Mouse (Mus musculus): ENCODE results near the gene Wdr20.

The Wdr20 gene

DNA sequence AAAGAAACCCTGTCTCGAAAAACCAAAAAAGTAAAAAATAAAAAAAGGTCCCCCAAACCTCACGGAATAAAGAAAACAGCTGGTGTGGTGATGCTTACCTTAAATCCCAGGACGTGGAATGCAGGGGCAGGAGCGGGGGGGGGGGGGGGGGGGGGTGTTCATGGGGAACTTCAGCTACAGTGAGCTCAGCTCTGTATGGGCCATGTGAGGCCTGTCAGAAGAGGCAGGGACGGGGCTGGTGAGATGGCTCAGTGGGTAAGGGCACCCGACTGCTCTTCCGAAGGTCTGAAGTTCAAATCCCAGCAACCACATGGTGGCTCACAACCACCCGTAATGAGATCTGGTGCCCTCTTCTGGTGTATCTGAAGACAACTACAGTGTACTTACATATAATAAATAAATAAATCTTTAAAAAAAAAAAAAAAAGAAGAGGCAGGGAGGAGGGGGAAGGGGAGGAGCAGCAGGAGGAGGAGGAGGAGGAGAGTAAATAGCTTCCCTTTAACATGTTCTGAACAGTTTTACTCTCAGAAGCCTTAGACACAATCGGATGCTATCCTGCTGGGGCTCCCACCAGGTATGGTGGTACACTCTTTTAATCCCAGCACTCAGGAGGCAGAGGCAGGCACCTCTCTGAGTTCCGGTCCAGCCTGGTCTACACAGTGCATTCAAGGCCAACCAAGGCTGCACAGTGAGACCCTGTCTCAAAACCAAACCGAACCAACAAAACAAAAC, 92.7 kb downstream of the Wdr20 start:
- DNase-seq: no peak

DNA sequence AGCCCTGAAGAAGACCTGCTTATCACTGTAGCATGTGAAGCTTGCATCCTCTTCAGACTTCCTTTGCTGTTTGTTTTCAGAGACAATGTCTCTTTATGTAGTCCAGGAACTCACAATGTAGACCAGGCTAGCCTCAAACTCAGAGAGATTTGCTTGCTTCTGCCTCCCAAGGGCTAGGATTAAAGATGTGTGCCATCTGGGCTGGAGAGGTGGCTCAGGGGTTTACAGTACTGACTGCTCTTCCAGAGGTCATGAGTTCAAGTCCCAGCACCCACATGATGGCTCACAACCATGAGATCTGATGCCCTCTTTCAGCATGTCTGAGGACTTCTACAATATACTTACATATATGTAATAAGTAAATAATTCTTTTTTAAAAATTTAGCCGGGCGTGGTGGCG, 97.4 kb downstream of the Wdr20 start:
- no peak for DNase-seq

DNA sequence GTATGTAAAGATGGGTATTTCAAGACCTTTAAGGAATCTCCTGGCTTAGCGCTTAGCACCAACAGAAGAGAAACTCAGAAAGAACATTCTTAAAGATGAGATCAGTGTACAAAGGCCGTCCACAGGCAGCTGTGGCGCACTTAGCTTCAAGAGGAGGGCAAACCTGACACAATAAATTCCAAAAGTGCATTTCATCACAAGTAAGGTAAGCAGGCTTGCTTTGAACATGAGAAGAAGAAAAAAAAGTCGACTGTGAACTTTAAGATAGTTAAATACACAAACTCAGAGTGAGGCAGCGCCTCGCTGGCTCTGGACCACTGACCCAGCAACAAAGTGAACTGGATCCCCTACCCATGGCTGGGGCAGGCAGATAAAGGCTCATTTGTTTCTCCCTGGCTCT, 99.0 kb downstream of the Wdr20 start:
- DNase-seq: no peak

DNA sequence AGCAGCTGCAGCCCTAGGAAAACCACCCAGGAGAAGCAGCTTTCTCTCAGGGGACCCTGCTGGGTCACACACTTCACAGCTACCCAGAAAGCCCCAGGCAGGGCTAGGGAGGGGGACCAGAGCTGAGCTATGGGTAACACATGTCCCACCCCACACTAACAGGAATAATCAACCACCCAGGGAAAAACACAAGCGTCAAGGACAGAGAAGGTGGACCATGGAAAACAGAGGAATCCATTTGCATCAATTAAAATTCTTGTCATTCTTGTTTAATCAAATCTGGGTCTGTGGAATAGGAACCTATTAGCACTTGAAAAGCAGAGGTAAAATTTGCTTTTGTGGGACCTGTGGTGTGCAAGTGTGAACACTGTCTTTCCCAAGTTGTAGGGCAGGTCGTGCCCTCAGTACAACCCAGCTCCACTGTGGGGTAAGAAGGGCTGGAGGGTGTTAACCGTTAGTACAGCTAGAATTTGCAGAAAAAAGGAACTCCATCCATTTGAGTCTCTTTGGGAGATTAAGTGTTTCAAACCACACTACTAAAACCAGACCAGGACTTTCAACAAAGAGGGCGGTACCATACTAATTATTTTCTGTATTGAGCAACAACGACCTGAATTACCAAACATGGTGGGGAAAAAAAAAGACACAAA, 99.6 kb downstream of the Wdr20 start:
- peak; percentile 82 for DNase-seq

DNA sequence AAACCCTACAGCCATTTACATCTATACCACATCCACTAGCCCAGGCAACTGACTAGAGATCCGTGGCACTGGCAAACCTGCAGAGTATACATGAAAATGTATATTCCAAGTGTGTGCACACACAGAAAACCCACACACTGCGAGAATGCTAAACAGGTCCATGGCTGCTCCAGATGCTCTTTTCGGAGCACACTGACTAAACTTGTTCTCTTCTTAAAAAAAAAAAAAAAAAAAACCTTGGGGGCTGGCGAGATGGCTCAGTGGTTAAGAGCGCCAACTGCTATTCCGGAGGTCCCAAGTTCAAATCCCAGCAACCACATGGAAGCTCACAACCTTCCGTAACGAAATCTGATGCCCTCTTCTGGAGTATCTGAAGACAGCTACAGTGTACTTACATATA, 100.1 kb downstream of the Wdr20 start:
- no peak for DNase-seq

DNA sequence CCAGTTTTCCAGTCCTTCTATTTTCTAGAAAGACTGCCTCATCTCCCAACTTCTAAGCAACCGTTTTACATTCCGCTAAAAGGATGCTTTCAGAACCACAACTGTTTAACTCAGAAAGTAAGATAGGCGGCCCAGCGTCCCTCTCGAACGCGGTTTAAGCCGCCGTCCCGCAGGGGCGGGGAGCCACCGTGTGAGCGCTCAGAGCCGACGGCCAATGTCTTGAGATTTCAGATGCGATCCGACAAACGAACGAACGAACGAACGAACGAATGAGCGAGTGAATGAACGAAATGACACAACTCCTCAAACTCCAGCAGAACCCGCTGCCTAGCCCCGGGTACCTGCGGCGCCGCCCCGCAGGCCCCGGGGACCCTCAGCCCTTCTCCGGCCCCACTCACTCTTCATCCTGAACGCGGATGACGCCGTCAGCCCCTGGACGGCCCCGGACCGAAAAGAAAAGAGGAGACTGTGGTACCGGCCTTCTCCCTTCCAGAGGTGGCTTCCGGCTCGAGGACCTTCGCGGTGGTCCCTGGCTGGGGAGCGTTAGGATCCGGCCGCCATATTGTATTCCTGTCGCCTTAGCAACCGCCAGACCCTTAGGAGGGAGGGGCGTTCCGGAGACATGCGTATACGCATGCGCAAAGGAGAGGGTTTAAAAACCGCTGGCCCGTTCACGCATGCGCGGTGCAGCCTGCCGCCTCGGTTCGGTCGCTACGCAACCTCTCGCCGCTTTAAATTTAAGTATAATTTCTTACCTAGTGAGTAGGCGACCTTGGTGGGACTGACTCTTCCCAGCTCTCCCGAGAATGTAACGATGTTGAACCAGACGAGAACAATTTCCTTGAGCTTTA, 102.8 kb downstream of the Wdr20 start, which contains the start of gene Mok:
Gene Mok (minus strand): TSS at position 592 of the 851 bp plus-strand sequence.
- DNase-seq: peak; percentile 96

DNA sequence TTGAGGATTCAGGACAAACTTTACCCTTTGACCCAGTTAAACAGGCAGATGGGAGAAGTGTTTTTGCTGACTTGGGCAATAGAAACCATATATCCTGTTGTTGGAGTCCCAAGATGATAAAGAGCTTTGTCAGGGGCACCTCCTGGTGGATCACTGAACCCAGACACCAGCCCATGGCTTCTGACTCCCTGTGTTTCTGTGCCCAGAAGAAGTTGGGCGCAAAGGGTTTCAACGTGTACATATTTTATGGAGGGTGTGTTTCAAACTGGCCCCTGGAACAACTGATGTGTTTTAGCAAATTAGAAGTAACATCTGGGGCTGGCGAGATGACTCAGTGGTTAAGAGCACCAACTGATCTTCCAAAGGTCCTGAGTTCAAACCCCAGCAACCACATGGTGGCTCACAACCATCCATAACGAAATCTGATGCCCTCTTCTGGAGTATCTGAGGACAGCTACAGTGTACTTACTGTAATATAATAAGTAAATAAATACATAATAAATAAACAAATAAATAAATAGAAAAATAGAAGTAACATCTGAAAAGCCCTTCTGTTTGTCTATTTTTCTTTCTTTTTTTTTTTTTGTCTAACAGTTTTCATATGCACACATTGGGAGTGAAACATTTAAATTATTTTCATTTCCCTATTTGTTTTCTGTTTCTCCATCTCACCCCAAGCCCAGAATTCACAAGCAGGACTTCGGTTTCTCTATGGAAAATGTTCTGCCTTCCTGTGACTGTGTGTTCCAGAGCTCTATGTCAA, 104.2 kb downstream of the Wdr20 start:
- no peak for DNase-seq

DNA sequence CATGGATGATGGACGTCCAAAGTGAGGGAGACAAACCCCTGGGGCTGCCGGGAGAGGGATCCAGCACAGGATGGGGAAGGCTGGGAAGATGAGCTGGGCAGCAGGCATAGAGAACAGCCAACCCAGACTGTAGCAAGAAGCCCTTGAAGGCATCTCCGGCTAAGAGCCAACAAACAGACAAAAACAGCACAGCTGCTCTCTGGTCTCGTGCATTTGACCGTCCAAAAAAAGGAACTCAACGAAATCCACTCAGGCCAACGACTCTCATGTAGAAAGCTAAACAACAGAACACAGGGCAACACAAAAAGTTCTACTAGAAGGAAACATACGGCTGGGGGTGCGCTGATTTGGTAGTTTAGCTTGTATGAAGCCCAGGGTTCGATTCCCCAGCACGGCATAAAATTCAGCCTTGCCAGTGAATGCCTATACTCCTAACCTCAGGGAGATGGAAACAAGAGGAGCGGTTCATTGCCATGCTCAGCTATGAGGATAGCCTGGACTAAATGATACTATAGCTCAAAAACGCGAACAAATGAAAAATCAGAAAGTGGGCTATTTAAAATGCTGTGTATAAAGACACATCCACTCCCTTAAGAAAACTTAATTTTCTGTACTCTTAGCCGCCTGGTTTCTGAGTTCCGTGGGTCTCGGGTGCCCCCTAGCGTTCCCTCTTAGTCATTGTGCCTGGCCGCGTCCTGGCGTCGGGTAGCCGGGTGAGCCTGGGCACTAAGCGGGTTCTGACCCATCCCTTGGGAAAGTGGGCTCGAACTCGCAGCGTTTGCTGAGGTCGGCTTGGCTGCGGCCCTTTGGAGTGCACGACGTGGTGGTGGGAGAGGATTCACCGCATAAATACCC, 105.7 kb downstream of the Wdr20 start:
- peak; percentile 86 for DNase-seq

DNA sequence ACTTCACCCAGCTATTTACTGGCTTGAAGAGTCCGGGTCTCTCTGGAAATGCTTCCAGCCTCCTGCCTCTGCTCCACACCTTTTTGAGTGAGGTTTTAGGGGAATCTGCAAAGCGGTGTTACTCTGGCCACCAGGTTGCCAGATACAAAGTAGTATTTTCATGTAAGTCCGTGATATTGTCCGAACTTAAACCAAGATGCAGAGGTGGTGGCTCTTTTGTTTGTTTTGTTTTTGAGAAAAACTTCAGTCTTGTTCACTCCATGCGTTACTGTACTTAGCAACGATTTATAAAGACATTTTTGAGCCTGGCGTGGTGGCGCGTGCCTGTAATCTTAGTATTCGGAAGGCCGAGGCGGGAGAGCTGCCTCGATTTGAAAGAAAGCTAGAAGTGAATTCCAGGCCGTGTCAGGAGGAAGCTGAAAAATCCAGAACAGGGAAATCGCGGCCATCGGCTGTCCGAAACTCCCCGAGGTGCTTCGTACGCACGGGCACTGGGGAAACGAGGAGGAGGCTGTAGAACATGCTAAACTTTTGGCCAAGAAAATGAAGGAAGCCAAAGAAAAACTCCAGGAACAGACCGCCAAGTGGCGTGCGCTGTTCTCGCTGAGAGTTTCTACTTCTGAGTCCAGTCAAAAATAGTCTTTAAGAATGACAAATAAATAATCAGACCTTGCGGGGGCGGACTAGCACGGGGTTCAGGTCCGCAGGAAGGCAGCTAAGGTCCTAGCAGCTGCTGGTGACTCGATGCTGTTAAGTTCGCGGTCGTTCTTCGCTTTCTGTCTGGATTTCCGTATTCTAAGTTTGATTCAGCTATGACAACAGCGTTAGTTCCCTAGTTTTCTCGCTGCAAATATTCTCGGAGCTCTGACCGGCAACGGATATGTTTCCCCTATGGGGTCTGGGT, 106.7 kb downstream of the Wdr20 start:
- DNase-seq: no peak

DNA sequence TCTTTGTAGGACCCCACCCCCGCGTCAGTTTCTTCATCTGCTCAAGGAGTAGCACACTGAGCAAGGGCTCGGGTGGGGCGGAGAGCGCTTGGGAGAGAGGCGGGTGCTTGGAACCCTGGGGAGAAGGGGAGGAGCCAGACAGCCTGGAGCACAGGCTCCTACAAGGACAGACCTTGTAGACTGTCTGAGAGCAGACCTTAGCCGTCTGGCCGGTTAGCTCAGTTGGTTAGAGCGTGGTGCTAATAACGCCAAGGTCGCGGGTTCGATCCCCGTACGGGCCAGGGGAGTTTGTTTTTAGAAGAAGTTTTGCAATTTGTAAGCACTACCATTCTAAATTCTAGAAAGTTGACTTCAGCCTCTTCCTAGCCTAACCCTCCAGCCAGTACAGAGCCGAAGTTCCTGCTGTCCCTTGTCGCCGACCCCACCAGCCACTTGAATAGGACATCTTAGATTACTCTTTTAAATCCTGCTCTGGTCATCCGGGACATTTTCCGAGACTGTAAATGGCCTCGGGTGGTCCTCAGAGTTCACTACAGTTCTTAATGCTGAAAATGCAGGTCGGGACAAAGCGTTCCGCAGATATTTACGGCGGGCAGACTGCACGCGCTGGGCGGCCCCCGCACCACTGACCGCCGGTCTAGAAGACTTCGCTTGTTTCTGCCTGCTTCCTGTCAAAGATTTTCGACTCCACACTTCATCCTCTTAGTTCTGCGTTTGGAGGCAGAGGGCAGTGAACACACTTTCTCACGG, 107.6 kb downstream of the Wdr20 start:
- DNase-seq: peak; percentile 95

DNA sequence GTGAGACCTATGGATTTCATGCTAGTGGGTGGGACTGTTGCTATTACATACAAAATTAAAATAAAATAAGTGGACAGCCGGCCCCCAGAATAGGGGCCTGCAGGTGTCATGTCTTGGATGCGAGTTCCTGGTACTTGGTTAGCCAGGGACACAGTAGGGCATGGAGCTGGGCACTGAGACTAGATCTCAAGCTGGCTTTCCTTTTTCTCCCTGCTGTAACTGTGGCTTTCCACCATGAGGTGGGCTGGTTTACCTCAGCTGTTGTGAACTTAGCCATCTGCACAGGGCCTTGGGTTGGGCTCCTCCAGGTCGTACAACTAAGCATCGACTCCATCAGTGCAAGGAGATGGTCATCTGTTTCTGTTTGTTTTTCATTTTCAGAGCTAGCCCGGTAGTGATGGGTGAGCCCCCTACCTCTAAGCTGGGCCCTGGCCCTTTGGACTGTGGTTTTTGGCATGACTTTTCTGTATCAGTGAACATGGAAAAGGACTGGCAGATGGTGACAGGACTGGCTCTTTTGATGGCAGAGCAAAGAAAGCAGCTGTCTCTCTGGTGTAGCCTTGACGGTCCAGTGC, 108.5 kb downstream of the Wdr20 start:
- peak; percentile 47 for DNase-seq

DNA sequence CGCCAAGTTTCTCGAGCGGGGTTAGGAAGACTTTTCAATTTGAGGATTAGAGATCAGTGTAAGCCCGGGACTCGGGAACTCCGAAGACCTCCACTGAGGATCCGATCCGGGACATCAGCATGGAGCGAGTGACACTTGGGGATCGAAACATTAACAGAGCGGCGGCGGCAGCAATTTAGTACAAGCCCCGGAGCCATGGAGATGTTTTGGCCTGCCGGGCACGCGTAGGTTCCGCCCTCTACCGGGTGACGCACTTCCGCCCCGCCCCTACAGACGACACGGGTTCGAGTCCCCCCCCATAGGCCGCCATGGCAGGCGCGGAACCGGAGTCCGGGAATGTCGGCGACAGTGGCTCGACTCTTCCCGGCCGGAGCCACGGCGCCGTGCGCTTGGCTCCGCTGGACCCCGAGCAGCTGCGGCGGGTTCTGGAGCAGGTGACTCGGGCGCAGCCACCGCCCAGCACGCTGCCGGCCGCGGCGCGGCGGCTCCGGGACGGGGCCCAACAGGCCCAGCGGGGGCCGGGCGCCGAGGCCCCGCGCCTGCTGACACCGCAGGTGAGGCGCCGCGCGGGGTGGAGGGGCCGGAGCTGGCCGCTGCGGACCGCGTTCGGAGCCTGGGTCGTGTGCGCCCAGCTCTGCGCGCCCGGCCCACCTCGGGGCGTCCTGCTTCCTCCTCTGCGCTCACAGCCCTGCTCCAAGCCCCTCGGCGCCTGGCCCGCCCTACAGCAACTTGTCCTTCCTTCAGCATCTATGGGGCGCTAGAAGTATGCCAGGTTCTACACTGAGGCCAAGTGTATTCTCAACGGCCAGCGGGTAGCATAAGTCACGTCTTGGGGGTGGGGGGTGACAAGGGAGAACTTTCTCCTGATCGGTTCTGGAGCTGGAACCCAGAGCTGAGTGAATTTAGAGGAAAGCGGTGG, 112.5 kb downstream of the Wdr20 start, which contains the start of gene Zfp839:
Gene Zfp839 (plus strand): TSS at position 244 of the 919 bp plus-strand sequence.
- DNase-seq: peak; percentile 86

DNA sequence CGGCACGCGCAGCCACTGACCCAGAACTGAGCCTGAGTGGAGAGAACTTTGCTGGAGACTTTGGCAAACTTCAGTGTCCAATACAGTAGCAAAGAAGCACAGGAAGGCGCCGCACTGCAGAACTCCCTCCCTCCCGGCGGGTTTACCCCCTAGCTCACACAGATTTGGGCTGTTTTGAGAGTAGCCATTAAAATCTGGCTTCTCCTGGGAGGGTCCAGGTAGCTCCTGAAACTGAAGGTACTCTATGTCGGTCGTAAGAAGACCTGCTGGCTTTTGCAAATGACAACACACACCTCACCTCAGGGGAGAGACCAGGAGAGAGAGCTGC, 113.1 kb downstream of the Wdr20 start:
- no peak for DNase-seq

DNA sequence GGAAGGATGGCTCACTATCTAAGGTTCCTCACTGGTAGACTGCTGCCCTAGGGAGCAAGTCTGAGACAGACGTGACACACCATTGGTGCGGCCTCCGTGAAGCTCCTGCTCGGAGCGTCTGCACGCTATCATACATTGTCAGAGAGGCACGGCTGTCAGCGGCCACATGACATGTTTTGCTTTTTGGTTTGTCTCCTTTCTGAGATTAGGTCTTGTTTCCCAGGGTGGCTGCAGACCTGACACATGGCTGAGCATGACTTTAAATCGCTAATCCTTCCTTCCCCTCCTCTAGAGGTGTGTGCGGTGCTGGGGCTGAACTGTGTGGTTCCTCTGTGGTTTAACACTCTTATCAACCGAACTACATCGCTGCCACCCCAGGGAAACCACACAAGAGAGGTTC, 113.7 kb downstream of the Wdr20 start:
- DNase-seq: no peak

DNA sequence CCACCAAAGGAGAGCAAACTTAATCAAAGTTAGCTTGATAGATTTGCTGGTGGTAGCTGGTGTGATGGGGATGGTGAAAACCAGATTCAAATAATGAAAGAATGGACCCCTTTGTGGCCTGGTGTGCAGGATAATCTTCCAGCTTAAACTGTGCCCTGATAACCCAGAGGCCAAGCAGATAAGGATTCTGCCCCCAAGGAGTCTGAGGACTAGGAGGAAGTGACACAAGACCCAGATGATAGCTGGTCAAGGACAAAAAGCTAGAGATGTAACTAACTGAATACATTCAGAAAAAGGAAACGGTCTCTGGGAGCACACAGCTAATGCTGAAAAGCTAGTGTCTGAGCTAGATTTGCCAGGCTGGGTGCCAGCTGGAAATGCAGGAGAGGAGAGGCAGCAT, 114.2 kb downstream of the Wdr20 start:
- no peak for DNase-seq

Measured in retina, postnatal 1 day (tissue).